Mouse (Mus musculus) MEL (cell line): ENCODE data around the gene Cysrt1.

Experiments used
- CHD2 ChIP-seq: IDR thresholded peaks from 2 replicates; pipeline ENCODE4 v1.6.1; 2011; ENCODE audit warnings: low read length, improper control_type of control experiment
- CTCF ChIP-seq, 3 experiments: IDR thresholded peaks in 2 of 3; conservative IDR thresholded peaks in 1 of 3; 2 replicates each; pipeline ENCODE4 v1.5.1; 2011 to 2012; ENCODE audit warnings: low read length in 3 of 3, low read depth in 2 of 3, mild to moderate bottlenecking in 2 of 3, improper control_type of control experiment in 1 of 3, inconsistent platforms in 1 of 3, mixed read lengths in 1 of 3, moderate library complexity in 1 of 3; ENCODE audit not compliant: control insufficient read depth in 1 of 3, insufficient read depth in 1 of 3, poor library complexity in 1 of 3, severe bottlenecking in 1 of 3
- E2F4 ChIP-seq: IDR thresholded peaks from 2 replicates; pipeline ENCODE4 v1.6.1; 2011; ENCODE audit warnings: low read depth, low read length, improper control_type of control experiment, borderline replicate concordance
- HCFC1 ChIP-seq: IDR thresholded peaks from 2 replicates; pipeline ENCODE4 v1.6.1; 2012; ENCODE audit warnings: low read depth, mild to moderate bottlenecking, inconsistent platforms, low read length, improper control_type of control experiment, moderate library complexity
- KAT2A ChIP-seq: conservative IDR thresholded peaks from 2 replicates; pipeline ENCODE4 v1.6.1; 2012; ENCODE audit warnings: low read depth, low read length, improper control_type of control experiment, inconsistent platforms
- MAFK ChIP-seq: IDR thresholded peaks from 2 replicates; pipeline ENCODE4 v1.6.1; 2011; ENCODE audit warnings: low read depth, mild to moderate bottlenecking, low read length, improper control_type of control experiment, borderline replicate concordance
- MAX ChIP-seq: IDR thresholded peaks from 2 replicates; pipeline ENCODE4 v1.6.1; 2011; ENCODE audit warnings: low read length, improper control_type of control experiment
- TBP ChIP-seq: IDR thresholded peaks from 2 replicates; pipeline ENCODE4 v1.8.0; 2011; ENCODE audit warnings: low read depth, low read length, improper control_type of control experiment

DNA sequence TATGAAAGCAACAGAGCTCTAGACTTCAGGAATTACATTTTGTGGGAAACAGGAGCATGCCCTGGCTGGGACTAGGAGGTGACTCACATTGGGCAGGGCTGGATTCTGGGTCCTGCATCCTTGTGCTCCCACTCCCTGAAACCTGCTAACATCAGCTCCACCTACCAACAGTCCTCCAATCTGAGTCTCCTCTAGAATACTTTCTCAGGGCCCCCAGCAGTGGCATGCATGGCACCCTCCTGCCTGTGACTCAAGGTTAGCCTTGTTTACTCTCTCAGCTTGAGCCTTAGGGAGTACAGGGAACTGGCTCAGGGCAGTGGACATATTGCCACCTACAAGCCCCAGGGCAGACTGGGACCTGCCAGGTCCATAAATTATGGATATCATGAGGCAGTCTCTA lies 4.1 kb downstream of the Cysrt1 start:
- TF ChIP-seq HCFC1 (no peak), E2F4 (no peak), CTCF (IDR thresholded peaks at IDR 0.05 in 2 of 3, conservative IDR thresholded peaks at IDR 0.05 in 1 of 3; ENCODE audit: control insufficient read depth in 1 of 3, insufficient read depth in 1 of 3, low read depth in 2 of 3, low read length in 3 of 3, poor library complexity in 1 of 3, severe bottlenecking in 1 of 3) (no peak), CHD2 (no peak), KAT2A (no peak), TBP (no peak), MAFK (no peak), MAX (no peak)
